Mouse (Mus musculus): ENCODE measurements around the gene Mfsd13b.

GRCm38 (mm10) chr7:121033856-121034652, 51.7 kb downstream of the Mfsd13b start, which contains the start of gene Mettl9:
- TF ChIP-seq FLI1 (IDR thresholded peaks at IDR 0.05; ENCODE audit: low read length) (no peak), GATA1 (IDR thresholded peaks at IDR 0.05; ENCODE audit: borderline replicate concordance, low read length) (no peak)
